Mouse (Mus musculus) splenic B cell, adult 2 months (primary cell): ENCODE results near the gene Chad.

Experiments
- DNase-seq: peaks from one replicate; pipeline ENCODE4 v3.0.0-alpha.2; 2011; ENCODE audit warnings: low read depth, low spot score
- H3K27me3 ChIP-seq: 2 replicates; pipeline ENCODE4 v1.6.1; 2012; ENCODE audit warnings: mild to moderate bottlenecking, low read length, moderate library complexity, mixed read lengths; ENCODE audit not compliant: control insufficient read depth, poor library complexity, insufficient read depth, severe bottlenecking
- H3K36me3 ChIP-seq: 2 replicates; pipeline ENCODE4 v1.6.1; 2012; ENCODE audit warnings: mild to moderate bottlenecking, low read length, moderate library complexity, mixed read lengths; ENCODE audit not compliant: control insufficient read depth, poor library complexity, insufficient read depth, severe bottlenecking

The Chad gene

DNA sequence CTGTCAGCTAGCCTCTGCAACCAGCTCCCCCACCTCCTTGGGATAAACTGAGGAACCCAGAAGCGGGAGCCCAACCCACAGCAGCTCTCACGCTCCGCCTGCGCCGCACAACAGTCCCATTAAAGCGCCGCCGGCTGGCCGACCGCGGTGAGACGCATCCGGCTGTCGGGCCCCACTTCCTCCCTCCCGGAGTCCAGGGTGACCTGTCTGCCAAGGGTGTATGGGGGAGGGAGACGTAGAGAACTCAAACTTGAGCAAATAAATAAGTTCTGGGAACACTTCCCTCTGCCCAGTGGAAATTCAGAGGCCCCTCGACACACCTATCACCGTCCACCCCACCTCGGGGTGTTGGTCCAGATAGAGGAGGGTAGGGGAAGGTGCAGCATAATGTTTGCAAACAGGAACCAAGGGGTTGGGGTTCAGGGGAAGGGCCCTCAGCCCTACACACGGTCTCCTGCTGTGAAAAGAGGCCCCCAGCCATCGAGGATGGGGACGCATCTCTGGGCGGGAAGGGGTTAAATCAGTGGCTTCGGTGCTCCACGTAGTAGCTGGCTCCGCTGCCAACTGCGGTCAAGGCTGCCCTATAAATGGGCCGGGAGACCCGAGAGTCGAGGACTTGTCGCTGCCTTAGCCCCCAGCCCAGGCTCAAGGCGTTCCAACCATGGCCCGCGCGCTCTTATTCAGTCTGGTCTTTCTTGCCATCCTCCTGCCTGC lies at the start of gene Chad:
Gene Chad (plus strand): TSS at position 611 of the 714 bp plus-strand sequence.
- Histone ChIP-seq H3K36me3 (peaks cover 11% of the 10 kb centered on the region), H3K27me3 (no peaks in the 10 kb centered on the region)
- DNase-seq, result peak; percentile 47

DNA sequence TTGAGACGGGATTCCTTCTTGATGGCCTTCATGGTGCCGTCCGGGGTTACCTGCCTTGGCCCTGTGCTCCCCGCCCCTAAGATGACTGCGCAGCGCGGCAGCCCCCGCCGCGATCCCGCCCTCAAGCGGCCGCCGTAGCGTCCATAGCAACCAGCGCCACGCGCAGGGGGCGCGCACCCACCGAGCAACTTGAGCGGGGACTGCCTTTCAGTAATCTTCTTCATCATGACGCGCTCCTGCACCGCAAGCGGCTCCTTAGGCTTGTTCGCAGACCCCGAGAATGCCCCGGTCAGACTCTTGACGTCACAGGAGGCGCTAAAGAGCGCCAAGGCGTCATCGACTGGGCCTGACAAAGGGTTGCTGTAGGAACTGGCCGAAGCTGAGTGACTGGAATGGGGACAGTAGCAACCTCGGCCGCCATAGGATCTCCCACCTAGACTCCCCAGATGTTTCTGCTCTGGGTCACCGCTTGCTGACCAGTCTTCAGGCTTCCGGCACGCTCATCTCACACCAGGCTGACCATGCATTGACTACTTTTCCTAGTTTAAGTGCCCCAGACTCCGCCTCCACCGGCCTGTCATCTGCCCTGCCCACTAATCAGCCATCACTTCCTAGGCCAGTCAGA lies 43.5 kb upstream of the Chad start, which contains the start of gene Mycbpap:
Gene Mycbpap (minus strand): TSS at position 524 of the 625 bp plus-strand sequence.
- H3K27me3 ChIP-seq, result no peaks in the 10 kb centered on the region
- DNase-seq, result peak; percentile 51
- H3K36me3 ChIP-seq, result no peaks in the 10 kb centered on the region

DNA sequence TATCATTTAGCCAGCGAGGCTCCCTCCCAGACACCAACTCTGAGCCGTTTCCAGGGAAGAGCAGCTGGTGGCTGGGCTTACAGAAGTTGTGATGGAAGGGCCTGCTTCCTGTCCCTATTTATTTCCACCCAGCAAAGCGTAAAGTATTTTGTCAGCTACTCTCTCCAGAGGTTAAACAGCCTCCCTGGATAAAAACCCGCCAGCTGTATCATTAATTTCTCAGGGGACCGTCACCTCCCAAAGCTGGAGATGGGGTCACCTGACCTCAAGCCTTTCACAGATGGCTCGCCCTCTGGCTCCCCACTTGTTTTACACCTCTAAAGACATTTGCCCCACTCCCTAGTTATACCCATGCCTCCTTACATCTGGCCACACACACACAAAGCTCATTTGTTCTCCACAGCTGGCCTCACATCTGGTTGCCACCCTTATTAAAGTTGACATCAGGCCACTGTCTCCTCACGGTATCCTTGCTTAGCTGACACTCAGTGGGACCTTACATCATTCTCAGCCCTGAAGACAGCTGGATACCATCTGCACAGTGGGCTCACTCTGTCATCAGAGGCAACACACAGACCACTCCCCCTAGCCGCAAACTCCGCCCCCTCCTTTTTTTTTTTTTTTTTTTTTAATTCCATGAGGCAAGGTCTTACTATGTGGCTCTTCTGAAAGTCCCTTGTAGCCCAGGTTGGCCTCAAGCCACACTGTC lies 38.5 kb upstream of the Chad start:
- DNase-seq, result no peak
- Histone ChIP-seq H3K36me3 (no peaks in the 10 kb centered on the region), H3K27me3 (no peaks in the 10 kb centered on the region)

DNA sequence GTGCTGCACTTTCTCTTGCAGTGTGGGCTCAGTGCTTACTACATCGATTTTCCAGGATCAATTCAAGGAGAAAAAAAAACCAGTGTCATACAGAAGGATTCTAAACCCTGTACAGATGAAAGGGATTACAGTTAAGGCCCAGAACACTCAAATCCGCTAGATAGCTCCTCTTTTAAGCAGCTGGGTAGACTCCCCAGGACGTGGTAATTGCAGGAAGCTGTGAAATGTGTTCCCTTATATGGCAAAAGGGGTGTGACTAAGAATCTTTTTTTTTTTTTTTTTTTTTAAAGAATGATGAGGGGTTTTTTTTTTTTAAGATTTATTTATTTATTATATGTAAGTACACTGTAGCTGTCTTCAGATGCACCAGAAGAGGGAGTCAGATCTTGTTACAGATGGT lies 36.0 kb upstream of the Chad start:
- DNase-seq, result no peak
- Histone ChIP-seq H3K36me3 (no peaks in the 10 kb centered on the region), H3K27me3 (no peaks in the 10 kb centered on the region)

DNA sequence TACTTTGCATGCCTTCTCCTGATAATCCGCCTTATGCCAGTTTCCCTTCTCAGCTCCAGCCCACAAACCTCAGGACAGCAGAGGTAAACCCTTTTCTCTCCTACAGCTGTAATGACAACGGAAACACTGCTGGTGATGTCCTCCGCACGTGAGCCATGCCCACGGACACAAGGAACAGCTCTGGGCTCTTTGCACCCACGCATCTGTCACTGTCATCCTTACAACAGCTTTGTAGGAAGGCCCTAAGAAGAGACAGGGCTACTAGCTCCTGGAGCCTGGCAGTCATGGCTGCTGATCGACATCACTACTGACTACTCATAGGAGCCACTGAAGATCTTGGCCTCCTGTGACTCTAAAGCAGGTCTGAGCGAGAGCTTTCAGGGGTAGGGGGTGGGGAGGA lies 31.7 kb upstream of the Chad start:
- no peak for DNase-seq
- no peaks in the 10 kb centered on the region for H3K36me3 ChIP-seq
- no peaks in the 10 kb centered on the region for H3K27me3 ChIP-seq

DNA sequence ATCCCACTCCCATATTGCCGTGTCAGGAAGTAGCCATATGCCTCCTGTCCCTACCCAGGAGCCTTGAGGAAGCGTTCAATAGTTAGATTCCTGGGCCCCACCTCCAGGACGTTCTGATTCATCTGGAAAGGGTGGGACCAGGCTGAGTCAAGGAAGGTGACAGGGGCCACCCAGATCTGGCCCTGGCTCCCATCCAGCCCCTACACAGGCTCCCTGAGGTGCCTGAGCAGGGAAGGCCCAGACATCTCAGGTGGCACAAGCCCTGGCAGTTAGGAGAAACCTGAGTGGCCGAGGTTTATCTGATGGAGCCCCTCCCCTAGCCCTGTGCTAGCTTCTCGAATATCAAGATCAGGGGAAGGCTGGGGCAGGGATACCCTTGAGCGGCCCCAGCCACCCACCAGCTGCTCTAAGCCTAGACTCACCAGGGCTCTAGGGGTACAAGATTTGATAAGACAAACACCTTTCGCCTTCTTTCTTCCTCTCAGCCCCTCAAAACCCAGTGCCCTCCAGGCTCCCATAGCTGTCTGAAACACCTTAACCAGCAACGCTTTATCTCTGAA lies 26.0 kb upstream of the Chad start:
- no peaks in the 10 kb centered on the region for H3K36me3 ChIP-seq
- DNase-seq, result no peak

DNA sequence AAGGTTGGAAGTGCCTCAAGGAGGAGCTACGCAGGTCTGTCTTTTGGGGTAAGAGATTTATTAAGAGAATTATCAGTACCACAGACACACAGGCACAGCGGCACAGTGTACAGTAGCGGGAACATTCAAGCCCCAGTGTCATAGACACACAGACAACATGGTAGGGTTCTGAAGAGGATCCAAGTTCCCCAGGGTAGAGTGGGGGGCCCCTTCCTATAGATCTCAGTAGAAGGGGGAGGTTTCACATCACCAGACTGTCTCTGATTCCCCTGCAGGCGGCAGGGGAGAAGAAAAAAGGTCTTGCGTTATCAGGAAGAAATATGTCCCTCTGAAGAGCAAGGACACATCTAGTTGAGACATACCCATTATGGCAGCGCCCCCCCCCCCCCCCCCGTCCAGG lies 25.1 kb upstream of the Chad start:
- no peaks in the 10 kb centered on the region for H3K27me3 ChIP-seq
- no peak for DNase-seq
- H3K36me3 ChIP-seq, result no peaks in the 10 kb centered on the region

More for the DNA sequence above, 26.0 kb upstream of the Chad start:
- H3K27me3 ChIP-seq, result no peaks in the 10 kb centered on the region

DNA sequence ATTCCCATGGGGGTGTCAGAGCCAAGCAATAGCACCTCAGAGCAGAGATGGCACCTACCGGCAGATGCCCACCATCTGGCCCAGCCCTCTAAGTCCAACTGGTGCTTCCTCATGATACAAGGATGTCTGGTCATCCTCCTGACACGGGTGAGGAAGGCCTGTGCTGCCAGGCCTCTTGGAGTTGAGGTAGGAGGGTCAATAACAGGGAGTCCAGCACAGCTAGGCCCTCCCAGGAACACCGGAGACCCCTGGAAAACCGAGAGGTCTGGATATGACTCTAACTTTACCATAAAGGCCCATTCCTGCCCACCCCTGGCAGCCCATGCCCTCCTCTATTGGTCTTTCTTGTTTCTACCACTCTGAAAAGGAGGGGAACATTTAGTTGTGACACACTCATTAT lies 22.4 kb upstream of the Chad start:
- DNase-seq, result no peak
- no peaks in the 10 kb centered on the region for H3K27me3 ChIP-seq
- H3K36me3 ChIP-seq, result no peaks in the 10 kb centered on the region

DNA sequence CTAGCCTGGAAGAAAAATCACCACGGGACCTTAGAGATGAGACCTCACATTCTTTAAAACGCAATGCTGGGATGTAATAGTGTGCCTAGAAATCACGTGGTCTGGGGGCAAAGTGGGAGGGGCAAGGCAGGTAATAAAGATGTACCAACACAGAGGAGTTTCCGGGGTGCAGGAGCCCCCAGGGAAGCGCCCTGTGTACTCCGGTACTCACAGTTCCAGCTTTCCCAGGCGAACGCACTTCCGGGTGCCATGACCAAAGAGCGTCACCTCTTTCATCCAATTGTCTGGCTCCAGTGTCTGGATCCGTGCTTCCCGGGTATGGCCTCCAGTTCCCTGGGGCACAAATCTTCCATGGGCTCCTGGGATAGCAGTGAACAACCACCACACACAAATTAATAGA lies 21.5 kb upstream of the Chad start:
- Histone ChIP-seq H3K27me3 (no peaks in the 10 kb centered on the region), H3K36me3 (no peaks in the 10 kb centered on the region)
- DNase-seq, result no peak

DNA sequence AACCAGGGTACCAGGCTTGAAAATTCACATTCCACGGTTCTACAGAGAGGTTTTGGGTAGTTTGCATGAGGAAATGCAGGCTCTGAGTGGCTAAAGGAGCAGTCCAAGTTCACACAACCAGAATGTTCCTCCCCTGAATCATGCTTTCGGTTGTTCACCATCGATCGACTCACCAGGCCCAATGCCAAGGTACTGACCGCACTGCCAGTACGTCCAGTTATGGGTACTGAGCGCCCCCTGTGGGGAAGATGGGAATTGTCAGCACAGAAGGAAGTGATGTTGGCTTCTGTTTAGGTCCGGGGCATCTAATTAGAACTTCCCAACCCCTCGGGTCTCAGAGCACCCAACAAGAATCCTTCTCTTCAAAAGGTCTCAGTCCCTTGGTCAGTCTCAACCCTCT lies 20.9 kb upstream of the Chad start:
- Histone ChIP-seq H3K36me3 (no peaks in the 10 kb centered on the region), H3K27me3 (no peaks in the 10 kb centered on the region)
- DNase-seq, result peak; percentile 69

DNA sequence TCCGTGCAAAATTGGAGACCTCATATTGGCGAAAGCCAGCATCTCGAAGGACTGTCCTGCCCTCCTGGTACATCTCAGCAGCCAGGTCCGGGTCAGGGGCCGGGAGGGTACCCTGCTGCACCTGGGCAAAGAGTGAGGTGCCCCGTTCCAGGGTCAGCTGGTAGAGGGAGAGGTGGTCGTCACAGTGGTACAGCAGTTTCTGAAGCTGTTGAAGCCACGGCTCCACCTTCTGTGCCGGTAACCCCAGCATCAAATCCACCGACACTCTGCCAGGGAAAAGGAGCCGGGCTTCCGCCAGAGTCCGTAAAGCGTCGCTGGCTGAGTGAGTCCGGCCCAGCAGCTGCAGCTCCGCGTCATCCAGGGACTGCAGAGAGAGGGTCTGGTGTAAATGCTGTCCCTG lies 20.4 kb upstream of the Chad start:
- no peak for DNase-seq
- Histone ChIP-seq H3K36me3 (no peaks in the 10 kb centered on the region), H3K27me3 (no peaks in the 10 kb centered on the region)

DNA sequence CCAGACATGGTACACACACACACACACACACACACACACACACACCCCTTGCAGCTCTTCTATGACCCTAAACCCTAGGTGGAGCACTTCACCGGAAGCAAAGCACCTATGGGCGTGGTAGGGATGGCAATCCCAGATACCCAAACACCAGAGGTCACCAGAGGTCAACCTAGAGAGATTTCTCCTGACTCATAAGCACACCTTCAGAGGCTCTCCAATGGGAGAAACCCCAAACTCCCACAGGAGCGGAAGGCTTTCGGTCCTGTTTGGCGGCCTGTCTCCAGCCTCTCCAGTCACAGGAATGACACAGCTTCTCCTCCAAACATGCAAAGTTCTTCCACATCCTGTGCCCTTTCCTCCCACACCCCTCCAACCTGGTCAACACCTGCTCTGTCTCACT lies 18.5 kb upstream of the Chad start:
- H3K27me3 ChIP-seq, result no peaks in the 10 kb centered on the region
- H3K36me3 ChIP-seq, result no peaks in the 10 kb centered on the region
- DNase-seq, result no peak

DNA sequence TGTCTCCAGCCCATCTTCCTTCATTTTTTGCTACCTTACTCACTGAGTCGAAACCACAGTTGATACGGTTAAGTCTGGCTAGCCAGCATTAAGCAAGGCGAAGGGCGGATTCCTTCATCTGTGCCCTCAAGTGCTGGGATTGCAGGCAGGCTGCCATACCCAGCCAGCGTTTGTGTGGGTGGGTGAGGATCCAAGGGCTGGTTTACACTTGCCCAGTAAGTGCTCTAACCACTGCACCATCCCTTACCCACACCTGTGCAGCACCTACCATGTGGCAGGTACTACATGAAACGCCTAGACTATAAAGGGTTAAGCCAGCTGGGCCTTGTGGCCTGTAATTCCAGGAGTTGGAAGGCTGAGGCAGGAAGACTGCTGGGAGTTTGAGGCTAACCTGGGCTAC lies 17.6 kb upstream of the Chad start:
- Histone ChIP-seq H3K27me3 (no peaks in the 10 kb centered on the region), H3K36me3 (no peaks in the 10 kb centered on the region)
- DNase-seq, result no peak

DNA sequence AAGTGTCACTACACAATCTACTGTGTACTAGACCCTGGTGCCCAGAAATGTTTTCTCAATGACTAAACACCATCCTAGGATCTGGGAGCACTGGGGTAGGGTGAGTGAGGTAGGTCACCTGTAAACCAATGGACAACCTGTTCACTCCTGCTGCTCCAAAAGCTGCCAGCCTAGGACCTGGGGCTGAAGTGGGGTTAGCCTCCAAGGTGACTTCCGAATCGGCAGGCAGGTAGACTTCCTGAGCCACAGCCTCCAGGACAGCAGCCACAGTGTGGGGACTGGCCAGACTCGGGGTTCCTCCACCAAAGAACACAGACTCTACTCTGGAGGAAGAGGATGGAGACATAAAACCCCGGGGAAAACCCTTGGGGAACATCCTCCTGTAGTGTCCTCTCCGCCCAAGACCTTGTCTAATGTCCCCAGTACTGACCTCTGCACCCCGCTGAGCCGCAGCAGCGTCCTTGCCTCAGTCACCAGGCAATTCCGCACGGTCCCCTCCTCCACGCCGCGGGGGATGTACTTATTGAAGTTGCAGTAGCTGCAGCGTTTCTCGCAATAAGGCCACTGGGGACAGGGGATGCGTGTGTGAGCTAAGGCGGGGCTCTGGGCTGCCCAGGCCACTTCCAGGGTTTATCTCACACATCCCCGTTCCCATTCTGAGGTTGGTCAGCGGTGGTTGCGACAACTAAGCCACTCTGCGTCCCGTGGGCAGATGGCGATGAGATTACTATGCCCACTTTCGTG lies 16.6 kb upstream of the Chad start:
- Histone ChIP-seq H3K36me3 (no peaks in the 10 kb centered on the region), H3K27me3 (no peaks in the 10 kb centered on the region)
- DNase-seq, result peak; percentile 42
